Mouse (Mus musculus) ES-Bruce4 (cell line): ENCODE results near the gene Rph3a.

ENCODE experiments used
- CTCF ChIP-seq: IDR thresholded peaks from one replicate; pipeline ENCODE4 v1.8.1; 2011; ENCODE audit warnings: low read depth, low read length
- EP300 ChIP-seq: IDR thresholded peaks from 2 replicates; pipeline ENCODE4 v1.6.1; 2011; ENCODE audit warnings: low read depth, low read length; ENCODE audit not compliant: insufficient read depth
- POLR2A ChIP-seq: IDR thresholded peaks from one replicate; pipeline ENCODE4 v1.8.1; 2011; ENCODE audit warnings: low read length; ENCODE audit not compliant: insufficient read depth

DNA sequence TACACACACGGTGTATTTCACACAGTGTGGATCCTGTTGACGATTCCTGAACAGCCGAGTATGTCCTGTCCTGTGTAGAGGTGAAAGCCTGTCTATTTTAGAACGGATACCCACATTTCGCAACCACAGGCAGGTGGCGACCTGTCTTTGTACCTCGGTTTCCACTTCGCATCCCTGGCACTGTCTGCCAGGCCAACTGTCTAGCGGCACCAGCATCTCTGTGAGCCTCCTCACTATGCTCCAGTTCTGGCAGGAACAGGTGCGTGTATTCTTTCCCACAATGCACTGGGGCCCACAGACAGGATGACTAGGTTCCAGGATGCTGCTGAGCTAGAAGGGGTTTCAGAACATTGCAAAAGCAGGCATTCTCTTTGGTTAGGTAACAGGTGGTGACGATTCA lies 28.7 kb downstream of the Rph3a start:
- TF ChIP-seq EP300 (no peak), CTCF (no peak), POLR2A (no peak)
